Mouse (Mus musculus): Measurements from ENCODE around the gene Tra2a.
"Not testable (repeated sequence)": the region's sequence is repeated elsewhere in the genome, so short reads cannot be mapped to it uniquely, and the experiment has no call there.

DNA sequence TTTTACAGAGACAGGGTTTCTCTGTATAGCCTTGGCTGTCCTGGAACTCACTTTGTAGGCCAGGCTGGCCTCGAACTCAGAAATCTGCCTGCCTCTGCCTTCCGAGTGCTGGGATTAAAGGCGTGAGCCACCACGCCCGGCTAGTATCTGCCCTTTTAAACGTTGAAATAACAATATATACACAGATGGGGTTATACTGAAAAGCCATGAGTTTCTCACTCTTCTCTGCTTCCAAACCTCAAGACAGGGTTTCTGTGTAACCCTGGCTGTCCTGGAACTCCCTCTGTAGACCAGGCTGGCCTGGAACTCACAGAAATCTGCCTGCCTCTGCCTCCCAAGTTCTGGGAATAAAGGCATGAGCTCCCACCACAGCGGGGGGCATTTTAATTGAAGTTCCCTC is 613 bp upstream of the Tra2a start:
- not testable (repeated sequence) for TF ChIP-seq CTCF (IDR thresholded peaks at IDR 0.05; ENCODE audit: low read depth); EP300 (optimal IDR thresholded peaks at IDR 0.05)

Data from stomach, postnatal 0 days (tissue).